Mouse (Mus musculus): ENCODE results near the gene Bend3.

GRCm38 (mm10) chr10:43481179-43481578 lies 2.5 kb downstream of the Bend3 start:
- TF ChIP-seq CTCF (IDR thresholded peaks at IDR 0.05; ENCODE audit: low read depth, low read length) (no peak), POLR2A (IDR thresholded peaks at IDR 0.05; ENCODE audit: borderline replicate concordance, low read depth, low read length) (no peak)

All from bone marrow macrophage, adult 2 months (primary cell).